35 mouse cellular contexts compared by ENCODE assay signal in the genomic region with DNA sequence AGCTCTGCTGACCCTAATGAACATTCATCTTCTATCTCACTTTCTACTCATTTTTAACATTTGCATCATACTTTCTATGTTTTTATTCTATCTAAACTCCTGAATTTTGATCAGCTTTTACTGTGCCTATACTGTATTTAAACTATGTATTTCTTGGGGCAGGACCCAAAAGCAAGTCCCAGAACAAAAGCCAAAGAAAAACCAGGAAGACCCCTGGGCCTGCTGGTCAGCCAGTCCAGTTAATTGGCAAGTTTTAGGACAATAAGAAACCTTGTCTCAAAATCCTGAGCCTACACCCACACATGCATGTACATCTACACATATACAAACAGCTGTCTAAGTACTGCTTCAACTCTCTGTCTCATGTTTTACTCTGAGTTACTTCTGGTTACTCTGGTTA.
"Had no signal": no experiment of that assay in that cellular context is flagged by ENCODE, and none has a peak within 500 bp of the region (broad histone marks: within the 10 kb centered on the region; RNA-seq: fewer than 3 reads in every experiment).

No protein-coding gene starts in this region.

- ATAC-seq: hindbrain, embryonic 16.5 days; hindbrain, postnatal 0 days; inflammation-experienced regulatory T-cells, adult 6 months; intestine, embryonic 15.5 days; intestine, embryonic 16.5 days; intestine, postnatal 0 days had no signal

- H3K9me3 ChIP-seq: heart, embryonic 10.5 days; heart, embryonic 12.5 days; heart, embryonic 13.5 days; heart, embryonic 15.5 days; hindbrain, embryonic 10.5 days; hindbrain, embryonic 12.5 days; hindbrain, embryonic 13.5 days; hindbrain, embryonic 15.5 days; intestine, embryonic 15.5 days; kidney, embryonic 15.5 days had no signal

- H3K4me1 ChIP-seq: heart, embryonic 10.5 days; hindbrain, embryonic 10.5 days; hindbrain, embryonic 12.5 days; hindbrain, embryonic 13.5 days; hindbrain, embryonic 15.5 days; intestine, embryonic 15.5 days; kidney, embryonic 15.5 days had no signal

- H3K4me2 ChIP-seq: heart, embryonic 11.5 days; heart, embryonic 12.5 days; heart, embryonic 13.5 days; heart, embryonic 15.5 days; hindbrain, embryonic 12.5 days; hindbrain, embryonic 13.5 days; hindbrain, embryonic 14.5 days; hindbrain, embryonic 15.5 days; intestine, embryonic 15.5 days; kidney, embryonic 15.5 days had no signal

- H3K27ac ChIP-seq: heart, embryonic 10.5 days; heart, embryonic 13.5 days; heart, embryonic 15.5 days; hindbrain, embryonic 10.5 days; hindbrain, embryonic 12.5 days; hindbrain, embryonic 13.5 days; hindbrain, embryonic 14.5 days; hindbrain, embryonic 15.5 days; hindbrain, postnatal 0 days; intestine, embryonic 15.5 days; kidney, embryonic 15.5 days; kidney, postnatal 0 days; layer of hippocampus, adult 2 months had no signal

- DNase-seq: heart, postnatal 10 days; heart, postnatal 14 days; heart, postnatal 36 days; heart, postnatal 4 days; kidney, adult 11 months; kidney, adult 18-20 months; kidney, adult 2 months; kidney, adult 8-10 months; kidney, adult 9 months; kidney, postnatal 10 days; kidney, postnatal 14 days; kidney, postnatal 25 days; kidney, postnatal 36 days; kidney, postnatal 4 days; layer of hippocampus, adult 9-11 months; layer of hippocampus, postnatal 36 days had no signal

- H3K36me3 ChIP-seq: heart, embryonic 10.5 days; heart, embryonic 12.5 days; heart, embryonic 13.5 days; heart, embryonic 15.5 days; hindbrain, embryonic 10.5 days; hindbrain, embryonic 12.5 days; hindbrain, embryonic 13.5 days; hindbrain, embryonic 15.5 days; intestine, embryonic 15.5 days; kidney, embryonic 15.5 days had no signal

- H3K27me3 ChIP-seq: heart, embryonic 12.5 days; heart, embryonic 13.5 days; heart, embryonic 15.5 days; hindbrain, embryonic 12.5 days; hindbrain, embryonic 13.5 days; hindbrain, embryonic 15.5 days; intestine, embryonic 15.5 days; kidney, embryonic 15.5 days had no signal

- H3K4me3 ChIP-seq: heart, embryonic 10.5 days; heart, embryonic 12.5 days; heart, embryonic 13.5 days; heart, embryonic 15.5 days; hindbrain, embryonic 10.5 days; hindbrain, embryonic 12.5 days; hindbrain, embryonic 13.5 days; hindbrain, embryonic 15.5 days; intestine, embryonic 15.5 days; kidney, embryonic 15.5 days; layer of hippocampus, adult 2 months had no signal

- H3K9ac ChIP-seq: heart, embryonic 12.5 days; heart, embryonic 13.5 days; heart, embryonic 15.5 days; hindbrain, embryonic 12.5 days; hindbrain, embryonic 13.5 days; hindbrain, embryonic 14.5 days; hindbrain, embryonic 15.5 days; intestine, embryonic 15.5 days; kidney, embryonic 15.5 days had no signal
